Mouse (Mus musculus): ENCODE data around the gene Mical2.
A peak's percentile ranks its signal among the peaks of the same experiment; 100 is the strongest.

Gene Mical2

DNA sequence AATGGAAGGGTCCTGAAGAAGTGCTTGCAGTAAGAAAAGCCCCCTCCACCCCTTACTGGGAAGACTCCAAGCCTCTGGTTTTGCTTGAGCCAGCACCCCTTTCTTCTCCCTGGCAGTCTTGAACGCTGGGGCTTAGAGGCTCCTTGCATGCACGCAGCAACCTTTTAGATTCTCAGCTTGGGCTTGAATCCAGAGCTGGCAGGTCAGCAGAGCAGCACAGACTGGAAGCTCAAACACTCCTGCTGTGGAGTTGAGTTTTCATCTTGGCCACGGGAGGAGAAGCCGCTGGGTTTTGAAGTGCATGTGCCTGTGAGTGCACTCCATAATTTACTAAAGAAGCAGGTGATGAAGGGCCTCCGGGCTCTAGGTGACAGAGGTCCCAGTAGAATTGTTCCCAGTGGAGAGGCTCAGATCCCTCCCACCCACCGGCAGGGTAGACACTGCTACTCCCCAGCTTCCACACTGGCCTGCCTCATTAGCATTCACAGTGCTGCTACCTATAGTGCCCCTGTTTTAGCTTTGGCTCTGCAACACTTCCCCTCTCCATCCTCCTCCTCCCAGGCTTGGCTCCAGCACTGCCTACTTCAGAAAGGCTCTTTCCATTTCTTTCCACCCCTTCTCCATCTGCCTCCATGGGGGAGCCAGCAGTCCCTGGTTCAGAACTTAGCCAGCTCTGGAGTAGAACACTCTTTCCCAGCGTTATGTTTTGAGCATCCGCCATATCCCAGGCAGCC lies 15.7 kb downstream of the Mical2 start:
- DNase-seq (ENCODE audit: low read depth, low spot score): no peak

DNA sequence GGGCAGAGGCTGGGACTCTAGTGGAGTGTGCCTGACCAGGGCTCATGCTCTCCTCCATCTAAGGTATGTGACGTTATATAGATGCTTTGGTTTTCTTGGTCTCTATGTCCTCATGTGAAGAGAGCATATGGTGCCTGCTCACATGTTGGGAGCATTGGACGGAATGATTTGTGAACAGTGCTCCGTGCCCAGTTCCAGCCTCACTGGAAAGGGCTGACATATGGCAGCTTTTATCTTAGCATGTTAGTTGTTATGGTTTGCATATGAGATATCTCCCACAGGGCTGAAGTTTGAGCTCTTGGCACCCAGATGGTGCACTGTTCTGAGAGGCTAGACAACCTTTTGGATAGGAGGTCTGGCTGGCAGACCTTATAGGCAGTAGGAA lies 16.3 kb downstream of the Mical2 start:
- DNase-seq (ENCODE audit: low read depth, low spot score): no peak

GRCm38 (mm10) chr7:112242587-112242986 lies 16.9 kb downstream of the Mical2 start:
- DNase-seq (ENCODE audit: low read depth, low spot score): no peak

- no peak for DNase-seq (ENCODE audit: low read depth, low spot score)
Measured at GRCm38 (mm10) chr7:112244071-112244470, 18.4 kb downstream of the Mical2 start.

DNA sequence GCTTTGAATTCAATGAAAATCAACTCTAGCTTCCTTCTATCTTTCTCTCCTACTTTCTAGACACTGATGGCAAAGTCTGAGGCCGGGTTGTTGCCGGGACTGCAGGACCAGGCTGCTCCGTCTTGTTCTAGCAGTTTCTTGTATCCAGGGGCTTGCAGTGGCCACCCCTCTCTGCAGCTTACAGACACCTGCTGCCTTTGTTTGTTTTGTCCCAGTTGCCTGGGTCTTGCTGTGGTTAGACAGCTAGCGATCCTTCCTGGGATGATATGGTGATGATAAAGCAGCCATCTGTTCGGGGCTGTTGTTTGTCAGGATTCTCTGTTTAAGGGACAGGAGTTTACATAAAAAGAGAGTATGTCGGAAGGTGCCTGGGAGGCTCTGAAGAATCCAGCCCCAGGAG lies 19.0 kb downstream of the Mical2 start:
- DNase-seq (ENCODE audit: low read depth, low spot score): no peak

- DNase-seq (ENCODE audit: low read depth, low spot score): no peak
Measured at GRCm38 (mm10) chr7:112245839-112246438, 20.3 kb downstream of the Mical2 start.

DNA sequence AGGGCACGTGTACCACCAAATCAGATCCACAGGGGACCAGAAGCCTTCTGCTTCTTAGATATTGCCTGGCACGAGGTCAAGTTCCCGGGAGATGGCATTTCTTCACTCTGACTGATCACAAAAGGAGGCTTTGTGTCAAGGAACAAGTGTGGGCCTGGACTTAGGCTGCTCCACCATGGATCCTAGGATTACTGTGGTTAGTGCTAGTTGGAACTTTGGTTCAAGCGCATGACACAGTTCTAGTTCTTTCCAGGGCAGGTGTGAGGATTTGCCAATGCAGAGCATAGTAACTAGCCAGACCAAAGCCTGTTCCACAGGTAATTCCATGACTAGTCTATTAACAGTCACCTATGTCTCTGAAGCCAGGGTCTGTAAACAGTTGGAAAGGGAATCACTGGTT lies 20.8 kb downstream of the Mical2 start:
- DNase-seq (ENCODE audit: low read depth, low spot score): no peak

DNA sequence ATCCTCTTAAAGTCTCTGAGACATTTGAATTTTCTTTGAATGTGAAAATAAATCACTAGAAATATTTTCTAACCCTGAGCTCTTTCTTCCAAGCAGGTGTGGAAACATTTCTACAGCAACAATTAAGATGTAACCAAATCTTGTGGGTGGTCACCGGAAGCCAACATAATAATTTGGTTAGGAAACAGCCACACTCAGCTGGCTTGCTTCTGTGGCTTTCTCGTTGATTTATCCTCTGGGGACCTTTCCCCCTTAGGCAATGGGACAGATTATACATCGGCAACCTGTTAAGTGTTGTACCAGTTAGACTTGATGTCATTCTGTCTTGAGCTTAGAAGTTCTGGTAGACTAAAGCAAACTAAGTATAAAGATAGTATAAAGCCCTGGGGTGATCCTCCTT lies 22.2 kb downstream of the Mical2 start:
- no peak for DNase-seq (ENCODE audit: low read depth, low spot score)

- no peak for DNase-seq (ENCODE audit: low read depth, low spot score)
Measured at GRCm38 (mm10) chr7:112249476-112249875, 23.8 kb downstream of the Mical2 start.

DNA sequence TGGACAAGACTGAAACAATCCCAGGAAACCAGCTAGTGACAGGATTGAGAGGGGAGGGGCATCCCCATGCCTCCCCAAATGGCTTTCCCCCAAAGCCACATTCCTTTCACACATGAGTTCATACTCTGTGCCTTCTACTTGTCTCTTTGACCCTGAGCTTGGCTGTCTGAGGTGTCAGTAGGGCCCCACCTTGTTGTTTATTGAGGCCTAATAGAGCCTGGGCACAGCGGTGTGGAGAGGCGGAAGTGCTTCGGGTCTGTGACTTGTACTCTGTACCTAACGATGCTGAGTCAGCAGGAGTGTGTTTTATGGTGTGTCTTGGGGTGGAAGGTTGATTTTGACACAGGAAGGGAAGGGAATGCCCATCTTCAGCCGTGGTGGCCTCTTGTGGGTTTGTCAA lies 26.4 kb downstream of the Mical2 start:
- DNase-seq (ENCODE audit: low read depth, low spot score): peak; percentile 4

GRCm38 (mm10) chr7:112254233-112254632 lies 28.6 kb downstream of the Mical2 start:
- no peak for DNase-seq (ENCODE audit: low read depth, low spot score)

DNA sequence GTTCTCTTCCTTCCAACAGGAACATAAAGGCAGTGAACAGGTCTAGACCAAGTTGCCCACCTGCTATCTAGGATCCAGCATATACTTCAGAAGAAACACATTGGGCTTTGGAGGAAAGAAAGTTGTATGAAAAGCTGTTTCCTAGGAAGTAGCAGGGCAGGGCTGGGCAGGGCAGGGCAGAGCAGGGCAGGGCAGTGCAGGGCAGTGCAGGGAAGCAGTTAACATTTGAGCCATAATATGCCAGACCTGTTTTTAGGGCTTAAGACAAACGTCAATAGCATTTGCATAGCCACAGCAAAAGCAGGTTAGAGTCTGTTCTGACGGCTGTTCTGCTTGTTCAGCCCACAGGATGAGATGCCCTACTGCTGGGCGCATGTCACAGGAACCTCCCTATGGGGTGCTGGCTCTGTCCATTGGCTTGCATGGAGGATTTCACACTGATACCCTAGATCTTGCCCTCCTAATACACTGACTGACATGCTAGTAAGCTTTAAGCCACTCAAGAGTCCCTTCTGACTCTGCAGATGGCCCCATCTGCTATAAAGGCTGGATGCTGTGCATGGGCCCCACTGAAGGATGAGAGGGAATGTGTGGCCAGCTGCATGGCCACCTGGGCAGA lies 29.7 kb downstream of the Mical2 start:
- no peak for DNase-seq (ENCODE audit: low read depth, low spot score)

DNA sequence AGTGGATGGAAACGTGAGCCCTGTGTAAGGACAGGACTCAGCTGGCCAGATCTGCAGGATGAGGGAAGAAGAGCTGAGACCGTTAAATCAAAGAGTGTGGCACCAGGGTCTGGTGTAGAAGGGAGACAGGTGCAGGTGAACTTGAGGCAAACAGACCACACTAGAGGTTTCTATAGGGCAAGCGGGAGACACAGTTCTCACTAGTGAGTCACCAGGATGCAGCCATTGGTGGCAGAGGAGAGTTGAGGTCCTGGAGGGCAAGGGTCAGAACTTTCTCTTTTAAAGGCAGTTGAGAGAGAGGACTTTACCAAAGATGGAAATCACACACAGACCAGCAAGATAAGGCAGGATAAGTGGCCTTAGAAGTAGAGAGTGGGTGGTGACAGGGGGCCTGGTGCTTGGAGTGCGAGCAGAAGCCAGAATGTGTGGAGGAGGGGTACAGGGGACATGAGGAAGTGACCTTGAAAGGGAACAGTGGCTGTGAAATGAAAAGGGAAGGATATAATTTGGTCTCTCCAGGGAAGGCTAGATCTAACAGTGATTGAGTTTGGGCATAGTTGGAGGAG lies 32.8 kb downstream of the Mical2 start:
- no peak for DNase-seq (ENCODE audit: low read depth, low spot score)

GRCm38 (mm10) chr7:112259286-112259685 lies 33.6 kb downstream of the Mical2 start:
- no peak for DNase-seq (ENCODE audit: low read depth, low spot score)

- DNase-seq (ENCODE audit: low read depth, low spot score): no peak
Measured at GRCm38 (mm10) chr7:112261121-112261520, 35.5 kb downstream of the Mical2 start.

DNA sequence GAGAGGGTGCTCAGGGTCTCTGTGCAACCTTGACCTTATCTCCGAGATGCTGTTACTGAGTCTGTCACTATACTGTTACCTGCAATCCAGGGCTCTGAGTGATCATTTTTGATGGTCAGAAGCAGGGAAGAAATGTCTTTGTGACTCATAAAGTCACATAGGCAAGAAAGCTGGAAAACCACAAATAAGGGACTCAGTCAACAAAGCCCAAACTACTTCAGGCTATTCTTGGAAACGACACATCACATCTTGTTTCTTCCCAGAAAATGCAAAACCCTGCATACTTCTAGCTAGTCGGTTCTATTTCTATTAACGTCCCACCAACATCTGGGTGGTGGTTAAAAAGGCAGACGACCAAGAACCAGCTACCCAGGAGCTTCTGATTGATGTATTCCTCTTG lies 41.6 kb downstream of the Mical2 start:
- no peak for DNase-seq (ENCODE audit: low read depth, low spot score)

DNA sequence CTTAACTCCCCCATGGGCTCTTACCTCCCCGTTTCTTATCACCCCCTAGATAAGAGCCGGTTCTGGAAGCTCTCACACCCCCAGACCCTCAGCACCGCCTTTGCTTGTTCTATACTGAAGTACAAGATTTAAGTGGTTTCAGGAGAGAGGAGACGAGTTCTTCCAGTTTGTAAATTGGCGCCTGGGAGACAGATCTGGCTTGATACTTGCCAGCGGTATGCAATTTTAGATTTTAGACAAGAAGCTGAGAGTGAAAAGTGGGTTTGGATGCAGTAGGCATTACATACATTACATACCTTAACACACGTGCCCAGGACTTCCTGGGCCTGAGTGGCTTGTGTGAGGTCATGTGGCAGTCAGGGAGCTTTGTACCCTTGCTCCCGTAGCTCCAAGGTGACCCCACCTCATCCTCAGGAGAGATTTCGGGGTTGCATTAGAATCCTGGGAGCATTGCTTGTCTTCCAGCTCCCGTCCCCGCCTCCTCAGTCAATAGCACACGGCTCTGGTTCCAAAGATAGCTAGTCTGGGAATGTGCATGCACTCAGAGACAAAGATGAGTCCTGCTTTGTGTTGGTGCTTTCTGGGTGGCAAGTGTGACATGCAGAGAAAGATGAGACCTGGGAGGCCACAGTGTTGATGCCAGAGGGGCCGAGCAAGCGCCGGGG lies 43.2 kb downstream of the Mical2 start:
- no peak for DNase-seq (ENCODE audit: low read depth, low spot score)

DNA sequence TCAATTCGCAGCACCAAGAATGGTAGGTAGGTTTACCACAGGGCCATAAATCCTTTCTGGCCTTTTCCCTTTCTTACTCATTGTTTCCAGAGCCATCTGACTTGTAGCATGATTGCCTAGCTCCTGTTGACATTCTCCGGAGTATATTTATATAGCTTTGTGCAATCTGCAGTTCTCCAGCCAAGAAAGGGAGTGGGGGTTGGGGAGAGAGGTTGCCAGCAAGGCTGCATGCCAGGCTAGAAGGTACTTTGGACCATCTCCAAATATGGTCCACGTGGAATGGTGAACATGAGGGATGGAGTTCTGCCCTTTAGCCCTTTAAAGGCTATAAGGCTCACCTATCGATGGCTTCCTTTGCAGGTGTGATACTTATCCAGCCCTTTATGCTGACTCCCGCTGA lies 45.2 kb downstream of the Mical2 start:
- no peak for DNase-seq (ENCODE audit: low read depth, low spot score)

GRCm38 (mm10) chr7:112271627-112272026 lies 46.0 kb downstream of the Mical2 start:
- no peak for DNase-seq (ENCODE audit: low read depth, low spot score)

GRCm38 (mm10) chr7:112272692-112273091 lies 47.0 kb downstream of the Mical2 start:
- no peak for DNase-seq (ENCODE audit: low read depth, low spot score)

- no peak for DNase-seq (ENCODE audit: low read depth, low spot score)
Measured at GRCm38 (mm10) chr7:112273451-112273850, 47.8 kb downstream of the Mical2 start.

- no peak for DNase-seq (ENCODE audit: low read depth, low spot score)
Measured at GRCm38 (mm10) chr7:112274611-112275010, 49.0 kb downstream of the Mical2 start.

Measured in ZHBTc4 (cell line).